Mouse (Mus musculus) G1E-ER4 (cell line): ENCODE results near the gene H2al2b. TPM values are rescaled to one million over a fixed set of nuclear protein-coding genes. Genes with fewer than 3 reads are reported as not detected.
"Not testable (repeated sequence)": the region's sequence is repeated elsewhere in the genome, so short reads cannot be mapped to it uniquely, and the experiment has no call there.

Experiments
- GATA1 ChIP-seq: IDR thresholded peaks from one replicate; pipeline ENCODE4 v1.8.0; 2012; ENCODE audit warnings: low read length, inconsistent platforms
- polyA plus RNA-seq: library from polyadenylated mRNA; stranded (reverse); fragments of >175 nt; gene quantifications from 2 replicates; pipeline ENCODE4 v1.2.3, GENCODE M21; 2012

H2al2b gene
- polyA plus RNA-seq: not detected in 2 replicates

GRCm38 (mm10) chrY:2720574-2720973 lies at the start of gene H2al2b:
Gene H2al2b, minus strand, starts transcription at chrY:2720674.
- TF ChIP-seq GATA1: not testable (repeated sequence)

Other genes starting within 250 kb of the H2al2b start
- gene H2al2c, start 121.6 kb downstream of the H2al2b start, polyA plus RNA-seq: not detected in 2 replicates
- gene Sry, start 57.0 kb downstream of the H2al2b start, polyA plus RNA-seq: not detected in 2 replicates
- not detected in 2 replicates for gene Gm4064, start 75.5 kb upstream of the H2al2b start, polyA plus RNA-seq
- gene Rbmy, start 110.0 kb upstream of the H2al2b start, polyA plus RNA-seq: not detected in 2 replicates
- not detected in 2 replicates for gene Gm10256, start 110.0 kb upstream of the H2al2b start, polyA plus RNA-seq
- not detected in 2 replicates for gene Gm10352, start 180.3 kb upstream of the H2al2b start, polyA plus RNA-seq
- not detected in 2 replicates for gene Gm29289, start 211.9 kb upstream of the H2al2b start, polyA plus RNA-seq